Mouse (Mus musculus) liver, embryonic 12.5 days (tissue): ENCODE data around the gene Gm28038. TPM values are rescaled to one million over a fixed set of nuclear protein-coding genes. Genes with fewer than 3 reads are reported as not detected.

Experiments used
- ATAC-seq: fragments of 200-750 bp; cut with Nextera tagmentation; 2 replicates; pipeline ENCODE4 v1.8.0; 2017; ENCODE audit warnings: moderate number of reproducible peaks, mild to moderate bottlenecking, moderate library complexity
- H3K27ac ChIP-seq: fragments of 300-500 bp; sonication (generic); 2 replicates; pipeline ENCODE4 v1.5.1; 2016; ENCODE audit warnings: mild to moderate bottlenecking
- H3K27me3 ChIP-seq: fragments of 300-500 bp; sonication (generic); replicated peaks from 2 replicates; pipeline ENCODE4 v1.6.1; 2016; ENCODE audit warnings: mild to moderate bottlenecking, moderate library complexity
- H3K36me3 ChIP-seq: fragments of 300-500 bp; sonication (generic); 2 replicates; pipeline ENCODE4 v1.6.1; 2016; ENCODE audit warnings: mild to moderate bottlenecking, moderate library complexity
- H3K4me1 ChIP-seq: fragments of 300-500 bp; sonication (generic); 2 replicates; pipeline ENCODE4 v1.6.1; 2016
- H3K4me2 ChIP-seq: fragments of 300-500 bp; sonication (generic); 2 replicates; pipeline ENCODE4 v1.6.1; 2016; ENCODE audit warnings: mild to moderate bottlenecking, moderate library complexity
- H3K4me3 ChIP-seq: fragments of 300-500 bp; sonication (generic); 2 replicates; pipeline ENCODE4 v1.5.1; 2016; ENCODE audit warnings: mild to moderate bottlenecking, moderate library complexity
- H3K9ac ChIP-seq: fragments of 300-500 bp; sonication (generic); 2 replicates; pipeline ENCODE4 v1.6.1; 2016; ENCODE audit warnings: mild to moderate bottlenecking, moderate library complexity
- H3K9me3 ChIP-seq: fragments of 300-500 bp; sonication (generic); replicated peaks from 2 replicates; pipeline ENCODE4 v1.6.1; 2016; ENCODE audit warnings: mild to moderate bottlenecking, moderate library complexity
- WGBS: fragments of 180-500 bp; shearing (Covaris S2); methylation state at CpG from one replicate; pipeline ENCODE4 v1.1.7; 2016; ENCODE audit not compliant: insufficient replicate concordance; 5-methylcytosine and 5-hydroxymethylcytosine counted together
- polyA plus RNA-seq: library from polyadenylated mRNA; unstranded; fragments of >200 nt; fragmentation: Nextera tagmentation; extraction: Ambion mirVana; gene quantifications from 2 replicates; pipeline ENCODE4 v1.2.1, GENCODE M21; 2016

The Gm28038 gene
- polyA plus RNA-seq: not detected in 2 replicates

GRCm38 (mm10) chr2:30280743-30281142 is at the start of gene Gm28038:
Gene Gm28038, plus strand, starts transcription at chr2:30281043.
- Histone ChIP-seq H3K4me2 (no peak within 1 kb of the TSS), H3K27ac (no peak within 1 kb of the TSS; the same call in 1 of the 2 replicates), H3K4me1 (peaks cover 15% of the 10 kb centered on the region), H3K9me3 (no peaks in the 10 kb centered on the region), H3K27me3 (no peaks in the 10 kb centered on the region), H3K36me3 (peaks cover 28% of the 10 kb centered on the region), H3K9ac (no peak within 1 kb of the TSS), H3K4me3 (no peak within 1 kb of the TSS)
- 79% methylated on average over 11 of the region's 11 CpGs for WGBS
- ATAC-seq: no peak

- Histone ChIP-seq H3K27ac (no peak overlapping the region), H3K9me3 (peaks cover 28% of the 10 kb centered on the region), H3K4me1 (peaks cover 38% of the 10 kb centered on the region), H3K27me3 (no peaks in the 10 kb centered on the region), H3K36me3 (peaks cover 8% of the 10 kb centered on the region), H3K4me3 (no peak overlapping the region), H3K9ac (no peak overlapping the region), H3K4me2 (peak overlapping the region; percentile 94; the same call in 1 of the 2 replicates)
- WGBS: 52% methylated on average over 5 of the region's 5 CpGs
- no peak for ATAC-seq
These were observed 45.2 kb upstream of the Gm28038 start for GRCm38 (mm10) chr2:30235593-30235992.

- Histone ChIP-seq H3K27me3 (no peaks in the 10 kb centered on the region), H3K4me1 (peaks cover 47% of the 10 kb centered on the region), H3K4me3 (peak overlapping the region; percentile 94), H3K4me2 (peak overlapping the region; percentile 94), H3K9ac (peak overlapping the region; percentile 97), H3K9me3 (peaks cover 18% of the 10 kb centered on the region), H3K27ac (peak overlapping the region; percentile 91), H3K36me3 (peaks cover 18% of the 10 kb centered on the region)
- ATAC-seq: no peak
- 5% methylated on average over 18 of the region's 18 CpGs for WGBS
These were observed 44.2 kb upstream of the Gm28038 start for GRCm38 (mm10) chr2:30236426-30237198.

- peak; percentile 95 for ATAC-seq
- Histone ChIP-seq H3K9me3 (peaks cover 12% of the 10 kb centered on the region), H3K27me3 (no peaks in the 10 kb centered on the region), H3K27ac (peak within 1 kb of the TSS; percentile 91), H3K4me1 (peaks cover 50% of the 10 kb centered on the region), H3K9ac (peak within 1 kb of the TSS; percentile 97), H3K36me3 (peaks cover 25% of the 10 kb centered on the region), H3K4me3 (peak within 1 kb of the TSS; percentile 94), H3K4me2 (peak within 1 kb of the TSS; percentile 94)
- WGBS: 1% methylated on average over 66 of the region's 67 CpGs
These were observed 43.5 kb upstream of the Gm28038 start, which contains the start of gene Lrrc8a for GRCm38 (mm10) chr2:30237199-30237880. Gene Lrrc8a, plus strand, starts transcription at chr2:30237715.

- peak; percentile 86 for ATAC-seq
- H3K4me3 ChIP-seq: peak overlapping the region; percentile 94
- no peaks in the 10 kb centered on the region for H3K27me3 ChIP-seq
- peaks cover 55% of the 10 kb centered on the region for H3K4me1 ChIP-seq
- peak overlapping the region; percentile 91 for H3K27ac ChIP-seq
- H3K4me2 ChIP-seq: peak overlapping the region; percentile 94
- peaks cover 6% of the 10 kb centered on the region; the same call in 1 of the 2 replicates for H3K9me3 ChIP-seq
- peaks cover 30% of the 10 kb centered on the region for H3K36me3 ChIP-seq
- peak overlapping the region; percentile 97 for H3K9ac ChIP-seq
- WGBS: under 1% methylated on average over 39 of the region's 42 CpGs
These were observed 43.0 kb upstream of the Gm28038 start for GRCm38 (mm10) chr2:30237881-30238280.

GRCm38 (mm10) chr2:30238906-30239465 is 41.9 kb upstream of the Gm28038 start:
- H3K9me3 ChIP-seq: no peaks in the 10 kb centered on the region
- H3K4me3 ChIP-seq: peak overlapping the region; percentile 94
- H3K4me2 ChIP-seq: peak overlapping the region; percentile 94
- H3K4me1 ChIP-seq: peaks cover 56% of the 10 kb centered on the region
- H3K27me3 ChIP-seq: no peaks in the 10 kb centered on the region
- peak overlapping the region; percentile 91 for H3K27ac ChIP-seq
- ATAC-seq: no peak
- 59% methylated on average over 3 of the region's 3 CpGs for whole genome bisulfite sequencing
- H3K9ac ChIP-seq: peak overlapping the region; percentile 97
- peaks cover 41% of the 10 kb centered on the region for H3K36me3 ChIP-seq

- Histone ChIP-seq H3K4me2 (peak overlapping the region; percentile 94), H3K27me3 (no peaks in the 10 kb centered on the region), H3K9me3 (no peaks in the 10 kb centered on the region), H3K4me1 (peaks cover 61% of the 10 kb centered on the region), H3K36me3 (peaks cover 49% of the 10 kb centered on the region), H3K4me3 (peak overlapping the region; percentile 94; the same call in 1 of the 2 replicates), H3K9ac (peak overlapping the region; percentile 97), H3K27ac (peak overlapping the region; percentile 91)
- peak; percentile 11; the same call in 1 of the 2 replicates for ATAC-seq
- WGBS: 49% methylated on average over 4 of the region's 4 CpGs
These were observed 41.1 kb upstream of the Gm28038 start for GRCm38 (mm10) chr2:30239777-30240176.

- no peak for ATAC-seq
- H3K36me3 ChIP-seq: peaks cover 54% of the 10 kb centered on the region
- 71% methylated on average over 2 of the region's 2 CpGs for WGBS
- H3K9me3 ChIP-seq: no peaks in the 10 kb centered on the region
- peak within 1 kb of the TSS; percentile 97 for H3K9ac ChIP-seq
- H3K4me1 ChIP-seq: peaks cover 66% of the 10 kb centered on the region
- H3K27ac ChIP-seq: peak within 1 kb of the TSS; percentile 91
- no peaks in the 10 kb centered on the region for H3K27me3 ChIP-seq
- H3K4me2 ChIP-seq: peak within 1 kb of the TSS; percentile 94
- peak within 1 kb of the TSS; percentile 94; the same call in 1 of the 2 replicates for H3K4me3 ChIP-seq
These were observed 40.6 kb upstream of the Gm28038 start, which contains the start of gene Gm28035 for GRCm38 (mm10) chr2:30240267-30240666. Gene Gm28035, plus strand, starts transcription at chr2:30240567.

- H3K27ac ChIP-seq: peak overlapping the region; percentile 41; the same call in 1 of the 2 replicates
- H3K4me1 ChIP-seq: peaks cover 61% of the 10 kb centered on the region
- no peaks in the 10 kb centered on the region for H3K9me3 ChIP-seq
- H3K4me3 ChIP-seq: no peak overlapping the region
- H3K9ac ChIP-seq: no peak overlapping the region
- 59% methylated on average over 4 of the region's 4 CpGs for WGBS
- no peak overlapping the region for H3K4me2 ChIP-seq
- no peaks in the 10 kb centered on the region for H3K27me3 ChIP-seq
- ATAC-seq: no peak
- peaks cover 70% of the 10 kb centered on the region for H3K36me3 ChIP-seq
These were observed 38.3 kb upstream of the Gm28038 start for GRCm38 (mm10) chr2:30242509-30242908.

- no peak overlapping the region for H3K9ac ChIP-seq
- H3K27me3 ChIP-seq: no peaks in the 10 kb centered on the region
- H3K9me3 ChIP-seq: no peaks in the 10 kb centered on the region
- WGBS: 87% methylated on average over 4 of the region's 4 CpGs
- ATAC-seq: no peak
- 0 out of 2 replicates have a peak overlapping the region, but pooled peaks have one; percentile 41 for H3K27ac ChIP-seq
- no peak overlapping the region for H3K4me2 ChIP-seq
- H3K4me1 ChIP-seq: peaks cover 57% of the 10 kb centered on the region
- H3K4me3 ChIP-seq: no peak overlapping the region
- peaks cover 79% of the 10 kb centered on the region for H3K36me3 ChIP-seq
These were observed 37.5 kb upstream of the Gm28038 start for GRCm38 (mm10) chr2:30243391-30243790.

- 74% methylated on average over 7 of the region's 7 CpGs for WGBS
- 0 out of 2 replicates have a peak, but pooled peaks have one; percentile 14 for ATAC-seq
- Histone ChIP-seq H3K36me3 (peaks cover 91% of the 10 kb centered on the region), H3K27me3 (no peaks in the 10 kb centered on the region), H3K4me1 (peaks cover 44% of the 10 kb centered on the region), H3K9ac (no peak overlapping the region), H3K27ac (no peak overlapping the region), H3K4me3 (no peak overlapping the region), H3K9me3 (no peaks in the 10 kb centered on the region), H3K4me2 (no peak overlapping the region)
These were observed 36.2 kb upstream of the Gm28038 start for GRCm38 (mm10) chr2:30244595-30245178.
